Mouse (Mus musculus): Measurements from ENCODE around the gene Ccdc136. TPM values are rescaled to one million over a fixed set of nuclear protein-coding genes. Genes with fewer than 3 reads are reported as not detected.
"Not testable (repeated sequence)": the region's sequence is repeated elsewhere in the genome, so short reads cannot be mapped to it uniquely, and the experiment has no call there.

Gene Ccdc136
- polyA plus RNA-seq, 1 experiment from 2014 or later: 28.2 TPM

DNA sequence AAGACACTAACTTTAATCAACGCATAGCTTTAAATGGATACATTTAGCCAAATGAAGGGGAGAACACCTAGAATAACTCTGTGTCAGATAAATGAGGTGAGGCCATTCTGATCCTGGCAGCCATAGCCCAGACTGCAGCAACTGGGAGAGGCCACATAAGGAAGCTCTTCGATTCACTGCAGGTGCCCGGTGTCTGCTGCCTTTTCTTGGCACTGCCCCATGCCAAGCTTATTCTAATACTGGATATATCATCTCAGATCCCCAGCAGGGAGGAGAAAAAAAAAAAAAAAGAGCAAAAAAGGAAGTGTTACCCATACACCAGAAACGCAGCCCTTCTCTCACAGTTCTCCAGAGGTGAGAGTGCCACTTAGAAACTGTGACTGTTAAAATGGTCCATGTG is 18.7 kb upstream of the Ccdc136 start:
- Histone ChIP-seq H3K4me3 (no peak overlapping the region), H3K9ac (no peak overlapping the region), H3K9me3 (no peaks in the 10 kb centered on the region), H3K4me2 (replicated peaks) (no peak overlapping the region), H3K36me3 (peaks cover 72% of the 10 kb centered on the region), H3K27ac (no peak overlapping the region), H3K4me1 (no peaks in the 10 kb centered on the region), H3K27me3 (no peaks in the 10 kb centered on the region)
- ATAC-seq (ENCODE audit: low FRiP score, low read depth): no peak
- WGBS: 95% methylated on average over 4 of the region's 4 CpGs

DNA sequence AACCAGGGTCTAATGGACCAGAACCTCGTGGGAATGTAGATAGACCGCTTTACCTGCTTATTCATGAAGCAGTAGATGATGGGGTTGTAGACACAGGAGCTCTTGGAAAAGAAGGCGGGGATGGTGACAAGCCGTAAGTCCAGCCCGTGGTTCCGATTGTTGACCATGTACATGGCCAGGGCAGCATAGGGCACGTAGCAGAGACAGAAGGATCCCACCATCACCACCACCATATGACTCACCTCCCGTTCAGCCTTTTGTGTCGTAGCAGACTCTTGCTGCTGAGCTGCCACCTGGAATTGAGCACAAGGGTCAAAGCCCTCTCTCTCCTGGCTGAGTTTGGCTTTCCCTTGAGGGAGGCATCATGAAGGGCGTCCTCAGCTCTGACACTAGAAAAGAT is 17.4 kb upstream of the Ccdc136 start:
- H3K9ac ChIP-seq: no peak overlapping the region
- no peak for ATAC-seq (ENCODE audit: low FRiP score, low read depth)
- H3K9me3 ChIP-seq: no peaks in the 10 kb centered on the region
- H3K36me3 ChIP-seq: peaks cover 60% of the 10 kb centered on the region
- no peak overlapping the region for H3K4me2 ChIP-seq (replicated peaks)
- no peak overlapping the region for H3K4me3 ChIP-seq
- no peak overlapping the region for H3K27ac ChIP-seq
- 94% methylated on average over 10 of the region's 10 CpGs for WGBS
- H3K27me3 ChIP-seq: no peaks in the 10 kb centered on the region
- no peaks in the 10 kb centered on the region for H3K4me1 ChIP-seq

DNA sequence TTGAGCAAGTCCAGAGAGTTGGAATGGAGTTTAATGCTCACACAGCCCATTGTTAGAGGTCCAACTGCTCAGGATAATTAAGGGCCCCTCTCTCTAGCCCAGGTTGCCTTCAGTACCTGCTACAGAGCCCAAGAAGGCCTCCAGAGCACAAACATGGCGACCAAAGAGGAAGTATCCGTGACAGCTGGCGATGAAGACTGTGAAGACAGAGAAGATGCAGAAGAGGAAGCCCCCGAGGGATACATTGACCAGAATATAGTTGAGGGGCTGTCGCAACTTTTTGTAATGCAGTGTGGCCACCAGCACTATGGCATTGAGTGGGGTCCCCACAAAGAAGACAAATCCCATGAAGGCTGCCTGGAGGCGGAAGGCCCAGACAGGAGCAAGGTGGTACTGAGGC is 16.2 kb upstream of the Ccdc136 start:
- Histone ChIP-seq H3K4me3 (no peak overlapping the region), H3K36me3 (peaks cover 47% of the 10 kb centered on the region), H3K27me3 (no peaks in the 10 kb centered on the region), H3K9me3 (no peaks in the 10 kb centered on the region), H3K4me2 (replicated peaks) (no peak overlapping the region), H3K9ac (no peak overlapping the region), H3K27ac (no peak overlapping the region), H3K4me1 (no peaks in the 10 kb centered on the region)
- no peak for ATAC-seq (ENCODE audit: low FRiP score, low read depth)
- WGBS: 92% methylated on average over 6 of the region's 6 CpGs

DNA sequence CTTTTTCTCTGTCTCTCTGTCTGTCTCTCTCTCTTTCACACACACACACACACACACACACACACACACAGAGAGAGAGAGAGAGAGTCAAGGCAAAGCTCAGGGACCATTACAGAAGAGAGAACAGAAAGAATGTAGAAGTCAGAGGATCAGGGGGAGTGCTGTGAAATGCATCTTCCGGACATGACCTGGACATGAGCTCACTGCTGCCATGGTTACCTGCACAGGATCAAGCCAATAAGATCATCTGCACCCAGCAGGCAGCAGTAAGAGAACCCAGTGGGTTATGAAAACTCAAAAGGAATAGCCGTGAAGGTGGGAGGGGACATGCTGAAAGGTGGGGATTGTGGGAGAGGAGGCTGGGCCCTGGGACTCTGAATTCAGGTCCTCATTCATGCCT is 13.7 kb upstream of the Ccdc136 start:
- no peak overlapping the region for H3K27ac ChIP-seq
- H3K9ac ChIP-seq: no peak overlapping the region
- H3K27me3 ChIP-seq: no peaks in the 10 kb centered on the region
- H3K4me2 ChIP-seq (replicated peaks): no peak overlapping the region
- peaks cover 10% of the 10 kb centered on the region for H3K4me1 ChIP-seq
- ATAC-seq (ENCODE audit: low FRiP score, low read depth): no peak
- H3K4me3 ChIP-seq: no peak overlapping the region
- peaks cover 22% of the 10 kb centered on the region for H3K36me3 ChIP-seq
- WGBS: 63% methylated on average over 2 of the region's 2 CpGs
- H3K9me3 ChIP-seq: no peaks in the 10 kb centered on the region

DNA sequence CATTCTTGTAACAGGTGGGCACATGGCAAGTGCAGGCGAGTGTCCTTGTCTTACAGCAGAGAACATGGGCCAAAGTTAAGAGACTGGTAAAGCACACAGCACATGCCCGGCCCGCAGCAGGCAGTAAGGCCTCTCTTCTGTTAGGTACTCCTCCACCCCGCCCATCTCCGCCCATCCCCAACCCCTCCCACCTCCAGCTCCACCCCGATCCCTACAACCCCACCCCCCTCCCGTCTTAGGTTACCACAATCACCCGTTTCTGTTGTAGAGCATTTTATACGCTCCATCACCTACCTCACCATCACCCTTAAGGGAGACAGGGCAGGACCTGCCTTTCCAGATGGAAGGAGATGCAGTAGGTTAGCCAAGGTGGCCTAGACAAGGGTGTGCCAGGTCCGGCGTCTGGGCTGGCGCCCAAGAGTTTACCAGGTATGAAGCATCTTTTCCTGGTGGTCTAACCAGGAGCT is 8.0 kb upstream of the Ccdc136 start, which contains the start of gene Opn1sw:
Gene Opn1sw (minus strand): TSS at position 417 of the 467 bp plus-strand sequence.
- peak; percentile 81 for ATAC-seq (ENCODE audit: low FRiP score, low read depth)
- H3K9me3 ChIP-seq: no peaks in the 10 kb centered on the region
- peaks cover 4% of the 10 kb centered on the region; the same call in 1 of the 2 replicates for H3K27me3 ChIP-seq
- H3K4me2 ChIP-seq (replicated peaks): peak within 1 kb of the TSS; percentile 56
- H3K36me3 ChIP-seq: no peaks in the 10 kb centered on the region
- H3K4me1 ChIP-seq: peaks cover 27% of the 10 kb centered on the region
- peak within 1 kb of the TSS; percentile 44 for H3K4me3 ChIP-seq
- H3K9ac ChIP-seq: peak within 1 kb of the TSS; percentile 51
- H3K27ac ChIP-seq: no peak within 1 kb of the TSS
- 3% methylated on average over 12 of the region's 12 CpGs for WGBS

DNA sequence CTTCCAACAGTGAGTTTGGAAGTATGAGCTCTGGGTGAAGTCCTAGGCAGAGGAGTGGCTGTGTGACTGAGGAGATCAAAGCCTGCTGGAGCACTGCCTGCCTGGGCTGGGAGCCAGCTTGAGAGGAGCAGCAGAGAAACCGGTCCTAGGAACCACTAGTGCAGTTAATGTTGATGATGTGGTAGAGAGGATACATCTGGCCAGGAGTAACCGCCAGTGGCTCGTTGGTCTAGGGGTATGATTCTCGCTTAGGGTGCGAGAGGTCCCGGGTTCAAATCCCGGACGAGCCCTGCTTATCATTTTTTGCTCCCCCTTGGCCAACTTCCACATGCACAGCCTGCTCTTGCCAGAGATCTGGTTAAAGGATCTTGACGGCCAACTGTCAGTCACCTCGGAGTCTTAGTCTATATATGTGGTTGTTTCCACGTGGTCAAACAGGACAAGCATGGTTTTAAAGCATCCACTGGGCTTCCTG is 7.5 kb upstream of the Ccdc136 start:
- Histone ChIP-seq H3K27me3 (peaks cover 4% of the 10 kb centered on the region; the same call in 1 of the 2 replicates), H3K9me3 (no peaks in the 10 kb centered on the region), H3K4me3 (peak overlapping the region; percentile 44), H3K27ac (no peak overlapping the region), H3K4me2 (replicated peaks) (peak overlapping the region; percentile 56), H3K9ac (peak overlapping the region; percentile 51), H3K36me3 (no peaks in the 10 kb centered on the region), H3K4me1 (peaks cover 27% of the 10 kb centered on the region)
- WGBS: 8% methylated on average over 11 of the region's 11 CpGs
- ATAC-seq (ENCODE audit: low FRiP score, low read depth): peak; percentile 94

DNA sequence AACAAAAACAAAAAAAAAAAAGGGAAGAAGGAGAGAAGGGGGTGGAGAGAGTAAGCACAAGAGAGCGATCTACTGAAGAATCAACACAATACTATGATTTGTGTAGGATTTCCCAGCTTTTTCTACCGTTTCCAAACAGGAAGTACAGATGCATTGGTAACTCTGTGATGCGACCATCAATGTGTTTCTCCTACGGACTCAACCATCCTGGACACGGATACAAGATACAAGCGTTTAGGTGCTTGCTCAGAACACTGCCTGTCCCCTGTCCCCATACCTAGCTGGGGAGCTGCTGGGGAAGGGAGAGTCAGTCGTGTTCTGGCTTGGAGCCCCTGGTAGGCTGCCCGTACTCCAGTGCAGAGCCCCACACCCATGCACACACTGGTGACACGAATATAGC is 6.7 kb upstream of the Ccdc136 start:
- H3K27me3 ChIP-seq: peaks cover 7% of the 10 kb centered on the region
- H3K9me3 ChIP-seq: no peaks in the 10 kb centered on the region
- H3K4me2 ChIP-seq (replicated peaks): no peak overlapping the region
- H3K27ac ChIP-seq: no peak overlapping the region
- H3K36me3 ChIP-seq: no peaks in the 10 kb centered on the region
- peaks cover 27% of the 10 kb centered on the region for H3K4me1 ChIP-seq
- ATAC-seq (ENCODE audit: low FRiP score, low read depth): no peak
- no peak overlapping the region for H3K4me3 ChIP-seq
- H3K9ac ChIP-seq: no peak overlapping the region
- 55% methylated on average over 9 of the region's 9 CpGs for WGBS

DNA sequence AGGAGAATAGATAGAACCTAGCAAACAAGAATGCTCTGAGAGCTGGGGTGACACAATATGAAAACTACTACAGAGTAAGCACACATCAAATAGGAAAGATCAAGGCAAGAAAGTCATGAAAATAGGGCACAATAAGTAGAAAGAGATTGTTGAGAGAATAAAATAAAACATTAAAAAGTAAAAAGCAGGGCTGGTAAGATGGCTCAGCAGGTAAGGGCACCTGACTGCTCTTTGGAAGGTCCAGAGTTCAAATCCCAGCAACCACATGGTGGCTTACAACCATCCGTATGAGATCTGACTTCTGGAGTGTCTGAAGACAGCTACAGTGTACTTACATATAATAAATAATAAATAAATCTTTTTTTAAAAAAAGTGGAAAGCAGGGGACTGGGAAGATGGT is 5.6 kb upstream of the Ccdc136 start:
- Histone ChIP-seq H3K4me1 (peaks cover 27% of the 10 kb centered on the region), H3K27me3 (peaks cover 18% of the 10 kb centered on the region)
- not testable (repeated sequence) for H3K9ac ChIP-seq; H3K4me3 ChIP-seq; H3K9me3 ChIP-seq; ATAC-seq (ENCODE audit: low FRiP score, low read depth); H3K4me2 ChIP-seq (replicated peaks); H3K36me3 ChIP-seq; H3K27ac ChIP-seq
- 81% methylated on average over 1 of the region's 1 CpGs for WGBS

DNA sequence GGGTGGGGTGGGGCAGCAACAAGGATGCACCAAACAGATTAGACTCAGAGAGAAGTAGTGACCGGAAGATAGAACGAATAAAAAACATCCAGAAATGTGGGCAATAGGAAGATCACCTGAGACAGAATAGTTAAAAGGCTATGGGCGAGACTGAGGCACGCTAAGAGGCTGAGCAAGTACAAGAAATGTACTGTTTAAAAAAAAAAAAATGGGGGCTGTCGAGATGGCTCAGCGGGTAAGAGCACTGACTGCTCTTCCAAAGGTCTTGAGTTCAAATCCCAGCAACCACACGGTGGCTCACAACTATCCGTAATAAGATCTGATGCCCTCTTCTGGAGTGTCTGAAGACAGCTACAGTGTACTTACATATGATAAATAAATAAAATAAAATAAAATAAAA is 4.9 kb upstream of the Ccdc136 start:
- not testable (repeated sequence) for H3K9me3 ChIP-seq; H3K36me3 ChIP-seq; H3K9ac ChIP-seq; H3K27ac ChIP-seq; ATAC-seq (ENCODE audit: low FRiP score, low read depth); H3K4me3 ChIP-seq; H3K4me2 ChIP-seq (replicated peaks)
- peaks cover 20% of the 10 kb centered on the region for H3K27me3 ChIP-seq
- peaks cover 33% of the 10 kb centered on the region for H3K4me1 ChIP-seq
- 77% methylated on average over 8 of the region's 8 CpGs for WGBS

DNA sequence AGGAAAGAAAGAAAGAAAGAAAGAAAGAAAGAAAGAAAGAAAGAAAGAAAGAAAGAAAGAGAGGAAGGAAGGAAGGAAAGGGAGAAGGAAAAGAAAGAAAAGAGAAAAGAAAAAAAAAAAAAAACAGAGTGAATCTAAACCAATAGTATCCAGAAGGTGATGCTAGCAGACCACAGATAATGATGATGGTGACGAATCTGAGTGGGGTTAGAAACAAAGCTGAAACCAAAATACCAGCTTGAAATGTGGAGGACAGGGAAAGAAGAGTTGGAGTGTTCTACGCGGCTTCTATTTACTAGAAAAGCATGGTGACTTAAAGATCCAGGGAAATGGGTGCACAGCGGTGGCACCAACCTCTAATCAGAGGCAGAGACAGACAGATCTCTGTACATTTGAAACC is 4.3 kb upstream of the Ccdc136 start:
- Histone ChIP-seq H3K9me3 (no peaks in the 10 kb centered on the region), H3K36me3 (no peaks in the 10 kb centered on the region), H3K4me1 (peaks cover 28% of the 10 kb centered on the region), H3K27me3 (peaks cover 20% of the 10 kb centered on the region), H3K27ac (no peak overlapping the region), H3K4me2 (replicated peaks) (no peak overlapping the region), H3K9ac (no peak overlapping the region), H3K4me3 (no peak overlapping the region)
- ATAC-seq (ENCODE audit: low FRiP score, low read depth): no peak
- WGBS: 68% methylated on average over 4 of the region's 4 CpGs

DNA sequence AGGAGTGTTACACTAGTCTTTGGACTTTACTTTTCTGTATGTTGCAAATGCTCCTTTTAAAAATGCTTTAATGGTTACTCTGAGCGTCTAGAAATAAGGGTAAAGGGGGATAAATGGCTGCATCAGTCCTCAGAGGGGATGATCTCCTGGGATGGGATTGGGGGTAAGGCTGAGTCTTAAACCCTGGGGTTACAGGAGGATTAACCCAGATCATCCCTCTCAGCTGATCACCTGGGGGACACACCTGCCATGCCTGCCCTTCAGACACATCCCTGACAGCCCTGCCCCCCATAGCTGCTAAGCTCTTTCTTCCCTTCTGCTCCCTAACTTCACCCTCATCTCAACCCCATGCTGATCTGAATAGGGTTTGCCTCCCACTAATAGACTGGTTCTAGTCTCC is 1.8 kb upstream of the Ccdc136 start:
- H3K9ac ChIP-seq: no peak overlapping the region
- H3K27ac ChIP-seq: no peak overlapping the region
- peaks cover 6% of the 10 kb centered on the region; the same call in 1 of the 2 replicates for H3K36me3 ChIP-seq
- WGBS: 57% methylated on average over 1 of the region's 1 CpGs
- H3K4me3 ChIP-seq: no peak overlapping the region
- H3K4me1 ChIP-seq: peaks cover 15% of the 10 kb centered on the region
- ATAC-seq (ENCODE audit: low FRiP score, low read depth): no peak
- no peak overlapping the region for H3K4me2 ChIP-seq (replicated peaks)
- no peaks in the 10 kb centered on the region for H3K9me3 ChIP-seq
- H3K27me3 ChIP-seq: peaks cover 20% of the 10 kb centered on the region

DNA sequence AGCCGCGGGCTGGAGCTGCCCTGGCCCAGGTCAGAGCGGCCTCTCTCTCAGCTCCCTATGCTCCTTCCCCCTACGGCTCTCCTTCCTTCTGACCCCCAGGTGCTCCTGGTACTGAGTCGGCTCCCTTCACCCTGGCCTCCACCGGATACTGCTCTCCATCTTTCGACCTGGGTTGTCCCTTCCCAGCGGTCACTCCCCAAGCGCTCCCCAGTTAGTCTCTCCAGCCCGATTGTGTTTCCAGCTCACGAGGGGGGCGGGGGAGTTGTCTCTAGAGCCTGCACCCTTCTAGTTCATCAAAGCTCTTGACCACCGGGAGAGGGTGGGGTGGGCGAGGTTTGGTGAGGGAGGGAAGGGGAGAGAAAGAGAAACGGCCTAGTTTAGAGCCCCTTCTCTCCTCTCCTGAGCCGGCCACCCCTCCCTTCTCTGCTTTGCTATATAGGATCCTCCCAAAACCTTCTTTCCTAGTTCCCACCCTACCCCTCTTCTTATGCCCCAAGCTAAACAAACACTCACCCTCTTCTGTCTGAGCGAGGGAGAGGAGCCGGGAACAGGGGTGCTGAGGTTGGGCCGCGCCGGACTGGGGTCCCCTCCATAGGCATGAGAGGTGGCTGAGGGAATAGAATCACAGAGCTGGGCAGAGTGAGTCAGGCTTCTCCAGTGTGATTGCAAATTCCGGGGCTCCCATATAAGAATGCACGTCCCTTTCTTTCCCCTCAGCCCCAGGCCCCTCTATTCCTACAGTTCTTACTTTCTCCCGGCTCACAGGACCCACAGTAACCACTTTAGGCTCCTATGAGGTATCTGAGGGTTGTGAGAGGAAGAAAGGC is 818 bp downstream of the Ccdc136 start:
- H3K4me1 ChIP-seq: peaks cover 15% of the 10 kb centered on the region
- peaks cover 18% of the 10 kb centered on the region for H3K36me3 ChIP-seq
- H3K4me2 ChIP-seq (replicated peaks): peak overlapping the region; percentile 82
- 3% methylated on average over 24 of the region's 24 CpGs for WGBS
- peak overlapping the region; percentile 66 for H3K4me3 ChIP-seq
- no peaks in the 10 kb centered on the region for H3K9me3 ChIP-seq
- H3K9ac ChIP-seq: peak overlapping the region; percentile 83
- peak overlapping the region; percentile 61 for H3K27ac ChIP-seq
- ATAC-seq (ENCODE audit: low FRiP score, low read depth): peak; percentile 78
- peaks cover 16% of the 10 kb centered on the region for H3K27me3 ChIP-seq
